Mouse (Mus musculus) neural tube, embryonic 12.5 days (tissue): ENCODE data around the gene Gm2974. TPM values are rescaled to one million over a fixed set of nuclear protein-coding genes. Genes with fewer than 3 reads are reported as not detected.
"Not testable (repeated sequence)": the region's sequence is repeated elsewhere in the genome, so short reads cannot be mapped to it uniquely, and the experiment has no call there.

Source experiments
- ATAC-seq: fragments of 200-750 bp; cut with Nextera tagmentation; 2 replicates; pipeline ENCODE4 v1.8.0; 2017; ENCODE audit warnings: low read depth, mild to moderate bottlenecking, moderate TSS enrichment, moderate library complexity; ENCODE audit not compliant: low FRiP score
- H3K27ac ChIP-seq: fragments of 300-500 bp; sonication (generic); 2 replicates; pipeline ENCODE4 v1.5.1; 2016
- H3K27me3 ChIP-seq: fragments of 300-500 bp; sonication (generic); replicated peaks from 2 replicates; pipeline ENCODE4 v1.6.1; 2016; ENCODE audit warnings: mild to moderate bottlenecking
- H3K36me3 ChIP-seq: fragments of 300-500 bp; sonication (generic); 2 replicates; pipeline ENCODE4 v1.6.1; 2016; ENCODE audit warnings: mild to moderate bottlenecking
- H3K4me1 ChIP-seq: fragments of 300-500 bp; sonication (generic); 2 replicates; pipeline ENCODE4 v1.6.1; 2016
- H3K4me2 ChIP-seq: fragments of 300-500 bp; sonication (generic); replicated peaks from 2 replicates; pipeline ENCODE4 v1.6.1; 2016; ENCODE audit warnings: mild to moderate bottlenecking
- H3K4me3 ChIP-seq: fragments of 300-500 bp; sonication (generic); 2 replicates; pipeline ENCODE4 v1.5.1; 2016
- H3K9ac ChIP-seq: fragments of 300-500 bp; sonication (generic); 2 replicates; pipeline ENCODE4 v1.6.1; 2016; ENCODE audit warnings: mild to moderate bottlenecking
- H3K9me3 ChIP-seq: fragments of 300-500 bp; sonication (generic); 2 replicates; pipeline ENCODE4 v1.6.1; 2016; ENCODE audit warnings: mild to moderate bottlenecking
- WGBS: fragments of 180-500 bp; shearing (Covaris S2); methylation state at CpG from one replicate; pipeline ENCODE4 v1.1.7; 2016; 5-methylcytosine and 5-hydroxymethylcytosine counted together
- polyA plus RNA-seq: library from polyadenylated mRNA; unstranded; fragments of >200 nt; fragmentation: Nextera tagmentation; extraction: Ambion mirVana; gene quantifications from 2 replicates; pipeline ENCODE4 v1.2.1, GENCODE M21; 2016

Gm2974 gene
- 1.8 and 2.0 TPM in 2 replicates for polyA plus RNA-seq

DNA sequence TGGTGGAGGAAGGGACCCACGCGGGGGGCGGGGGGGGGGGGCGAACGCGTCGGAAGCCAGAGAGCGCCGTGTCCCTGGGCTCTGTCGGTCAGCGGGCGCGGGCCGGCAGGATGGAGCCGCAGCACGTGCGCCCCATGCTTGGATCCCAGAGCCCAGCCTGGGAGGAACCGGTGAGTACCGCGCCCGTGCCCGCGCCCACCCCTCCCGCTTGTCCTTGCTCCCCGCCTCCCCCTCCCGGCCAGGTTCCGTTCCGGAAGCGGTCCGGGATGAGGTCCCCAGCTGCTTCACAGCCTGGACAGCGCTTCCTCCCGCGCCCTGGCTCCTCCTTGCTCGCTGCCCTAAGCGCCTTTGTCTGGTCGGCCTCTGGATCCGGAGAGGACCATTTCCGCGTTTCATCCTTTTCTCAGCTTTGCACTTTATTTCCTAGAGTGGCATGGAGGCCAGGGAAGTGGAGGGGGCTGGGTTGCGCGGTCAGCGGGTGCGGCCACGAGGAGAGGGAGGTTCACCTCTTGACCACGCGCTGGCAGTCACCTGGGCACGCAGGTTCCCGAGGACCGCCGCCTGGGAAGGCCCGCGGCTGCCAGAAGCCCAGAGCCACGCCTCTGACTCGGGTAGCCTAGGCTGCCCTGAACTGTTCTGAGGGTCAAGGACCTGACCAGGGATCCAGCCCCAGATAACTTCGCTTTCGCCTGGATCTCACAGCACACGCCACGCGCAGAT, at the start of gene Gm2974:
Gene Gm2974, plus strand, starts transcription at position 86 of the 720 bp plus-strand sequence.
- not testable (repeated sequence) for ATAC-seq, H3K27ac ChIP-seq, H3K36me3 ChIP-seq, H3K27me3 ChIP-seq, H3K9me3 ChIP-seq, H3K4me1 ChIP-seq
- peak within 1 kb of the TSS; percentile 61 for H3K4me2 ChIP-seq
- H3K4me3 ChIP-seq, result peak within 1 kb of the TSS; percentile 31
- WGBS, result 13% methylated on average over 36 of the region's 59 CpGs
- peak within 1 kb of the TSS; percentile 44; the same call in 1 of the 2 replicates for H3K9ac ChIP-seq

DNA sequence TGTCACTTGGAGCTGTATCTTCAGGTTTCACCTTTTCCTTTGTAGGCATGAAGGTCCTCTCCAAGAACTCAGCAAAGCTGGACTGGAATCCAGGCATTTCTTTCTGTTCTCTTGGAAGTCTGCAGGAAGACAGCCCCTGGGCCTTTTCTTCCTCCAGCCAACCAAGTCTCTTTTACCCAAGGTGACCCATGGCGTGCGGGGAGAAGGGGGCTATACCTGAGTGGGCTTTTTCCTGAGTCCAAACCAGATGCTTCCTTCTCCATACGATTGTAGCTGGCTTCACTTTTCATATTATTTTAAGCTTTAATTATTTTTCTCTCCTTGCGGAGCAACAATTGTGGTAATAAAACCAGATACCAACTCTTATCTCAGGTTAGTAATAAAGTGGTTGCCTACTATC, 40.7 kb upstream of the Gm2974 start:
- H3K27me3 ChIP-seq, H3K9ac ChIP-seq, H3K4me1 ChIP-seq, H3K27ac ChIP-seq, H3K4me2 ChIP-seq, H3K9me3 ChIP-seq, H3K36me3 ChIP-seq, ATAC-seq, H3K4me3 ChIP-seq: not testable (repeated sequence)
- 90% methylated on average over 4 of the region's 4 CpGs for WGBS

DNA sequence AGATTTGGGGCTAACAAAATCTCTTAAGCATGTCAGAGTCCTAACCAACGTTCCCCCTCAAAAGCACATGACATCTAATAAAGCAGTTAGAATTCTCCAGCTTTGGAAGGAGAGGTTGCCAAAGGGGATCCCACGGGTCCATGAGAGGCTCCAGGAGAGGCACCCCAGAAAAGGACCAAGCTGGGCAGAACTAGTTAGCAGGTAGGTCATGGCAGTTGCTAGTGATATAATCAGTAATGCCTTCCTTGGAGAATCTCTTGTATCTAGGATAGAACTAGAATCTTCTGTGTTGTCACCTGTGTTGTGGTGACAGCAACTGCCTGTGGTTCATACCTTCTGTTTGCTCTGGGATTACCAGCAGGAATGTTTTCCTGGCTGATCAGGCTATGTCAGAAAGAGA, 17.6 kb upstream of the Gm2974 start, which contains the start of gene Gm3127:
Gene Gm3127, plus strand, starts transcription at position 301 of the 400 bp plus-strand sequence.
- not testable (repeated sequence) for H3K27me3 ChIP-seq, H3K4me3 ChIP-seq, H3K27ac ChIP-seq, H3K36me3 ChIP-seq, H3K9me3 ChIP-seq, H3K4me1 ChIP-seq, H3K9ac ChIP-seq, ATAC-seq, H3K4me2 ChIP-seq
- 79% methylated on average over 1 of the region's 2 CpGs for WGBS

DNA sequence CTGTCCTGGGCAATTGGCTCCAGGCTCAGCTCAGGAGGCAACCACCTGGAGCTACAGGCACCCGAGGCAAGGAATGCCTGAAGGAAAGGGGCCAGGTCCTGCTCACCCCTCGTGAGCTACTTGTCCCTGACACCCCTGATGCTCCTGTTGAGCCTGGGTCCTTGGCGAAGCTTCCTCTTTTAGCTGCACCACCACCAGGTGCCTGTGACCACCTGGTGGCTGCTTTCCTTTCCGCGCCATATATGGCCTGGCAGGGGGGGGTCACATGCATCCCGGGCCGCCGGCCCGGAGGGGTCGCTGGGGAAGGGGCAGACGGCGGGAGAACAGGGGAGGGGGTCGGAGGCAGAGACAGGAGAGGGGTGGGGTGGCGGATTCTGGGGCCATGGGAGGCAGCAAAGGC, 346 bp upstream of the Gm2974 start:
- H3K27ac ChIP-seq, H3K4me1 ChIP-seq, H3K27me3 ChIP-seq, H3K36me3 ChIP-seq, H3K9me3 ChIP-seq, ATAC-seq: not testable (repeated sequence)
- peak overlapping the region; percentile 44; the same call in 1 of the 2 replicates for H3K9ac ChIP-seq
- 7% methylated on average over 13 of the region's 14 CpGs for WGBS
- peak overlapping the region; percentile 31 for H3K4me3 ChIP-seq
- peak overlapping the region; percentile 61 for H3K4me2 ChIP-seq

DNA sequence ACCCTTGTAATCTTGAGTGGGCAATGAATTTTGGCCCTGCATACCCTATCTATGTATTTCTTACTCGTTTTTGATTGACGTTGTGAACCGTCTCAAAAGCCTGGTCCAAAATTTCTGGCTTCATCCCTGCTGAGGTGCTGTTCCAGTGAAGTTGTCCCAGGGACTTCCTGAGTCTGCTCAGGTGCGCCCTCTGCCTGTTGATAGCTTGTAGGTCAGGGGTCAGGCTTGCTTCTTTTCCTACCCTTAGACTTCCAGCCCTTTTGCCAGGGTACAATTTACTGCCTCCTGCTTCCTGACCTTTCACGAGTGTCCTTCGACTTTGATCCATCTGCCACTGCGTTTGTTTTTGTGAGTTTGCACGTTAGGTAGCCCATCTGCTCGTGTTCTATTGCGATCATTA, 999 bp downstream of the Gm2974 start:
- not testable (repeated sequence) for H3K9me3 ChIP-seq, H3K36me3 ChIP-seq, ATAC-seq, H3K4me2 ChIP-seq, H3K27ac ChIP-seq, H3K4me1 ChIP-seq, H3K27me3 ChIP-seq, H3K4me3 ChIP-seq, H3K9ac ChIP-seq
- WGBS, result 35% methylated on average over 8 of the region's 10 CpGs

DNA sequence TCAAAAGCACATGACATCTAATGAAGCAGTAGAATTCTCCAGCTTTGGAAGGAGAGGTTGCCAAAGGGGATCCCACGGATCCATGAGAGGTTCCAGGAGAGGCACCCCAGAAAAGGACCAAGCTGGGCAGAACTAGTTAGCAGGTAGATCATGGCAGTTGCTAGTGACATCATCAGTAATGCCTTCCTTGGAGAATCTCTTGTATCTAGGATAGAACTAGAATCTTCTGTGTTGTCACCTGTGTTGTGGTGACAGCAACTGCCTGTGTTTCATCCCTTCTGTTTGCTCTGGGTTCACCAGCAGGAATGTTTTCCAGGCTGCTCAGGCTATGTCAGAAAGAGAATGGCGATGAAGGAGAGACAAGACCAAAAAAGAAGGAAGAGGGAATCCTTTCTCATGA, 67.0 kb downstream of the Gm2974 start, which contains the start of gene Gm3138:
Gene Gm3138, plus strand, starts transcription at position 301 of the 400 bp plus-strand sequence.
- H3K36me3 ChIP-seq, H3K4me1 ChIP-seq, ATAC-seq, H3K27me3 ChIP-seq, H3K27ac ChIP-seq, H3K4me3 ChIP-seq, H3K9ac ChIP-seq, H3K4me2 ChIP-seq, H3K9me3 ChIP-seq: not testable (repeated sequence)
- WGBS, result no CpG with 5 or more reads among the region's 2 CpGs

Other genes starting within 250 kb of the Gm2974 start
- gene Gm3095, start 219.0 kb upstream of the Gm2974 start, polyA plus RNA-seq, result 0.57 TPM in 1 of 2 replicates, not detected in the other
- gene Gm3099, start 184.2 kb upstream of the Gm2974 start, polyA plus RNA-seq, result not detected in 2 replicates
- gene Gm5796, start 158.6 kb upstream of the Gm2974 start, polyA plus RNA-seq, result 0.90 and 1.1 TPM in 2 replicates
- gene Gm3115, start 98.5 kb upstream of the Gm2974 start, polyA plus RNA-seq, result not detected in 2 replicates
- gene Gm8108, start 72.0 kb upstream of the Gm2974 start, polyA plus RNA-seq, result 0.94 and 1.5 TPM in 2 replicates
- not detected in 2 replicates for gene Gm3127, start 17.5 kb upstream of the Gm2974 start, polyA plus RNA-seq
- not detected in 2 replicates for gene Gm3138, start 67.1 kb downstream of the Gm2974 start, polyA plus RNA-seq
- gene Gm3149, start 134.7 kb downstream of the Gm2974 start, polyA plus RNA-seq, result not detected in 2 replicates
- 1.3 and 1.4 TPM in 2 replicates for gene 2610042L04Rik, start 152.2 kb downstream of the Gm2974 start, polyA plus RNA-seq
- not detected in 2 replicates for gene Gm3159, start 214.9 kb downstream of the Gm2974 start, polyA plus RNA-seq
- gene Gm3164, start 232.9 kb downstream of the Gm2974 start, polyA plus RNA-seq, result 1.1 and 1.7 TPM in 2 replicates
- gene Gm3173, start 248.4 kb downstream of the Gm2974 start, polyA plus RNA-seq, result 0.93 TPM in 1 of 2 replicates, not detected in the other